Mouse (Mus musculus) olfactory bulb, adult 2 months (tissue): ENCODE measurements around the gene Tulp1.

Experiments used
- CTCF ChIP-seq: fragments of 200-500 bp; IDR thresholded peaks from 2 replicates; pipeline ENCODE4 v1.5.1; 2012; ENCODE audit warnings: low read depth, mild to moderate bottlenecking, low read length, moderate library complexity; ENCODE audit not compliant: insufficient read depth
- POLR2A ChIP-seq: fragments of 200-500 bp; IDR thresholded peaks from 2 replicates; pipeline ENCODE4 v1.6.1; 2012; ENCODE audit warnings: mild to moderate bottlenecking, low read depth, low read length, moderate library complexity; ENCODE audit not compliant: insufficient read depth

- TF ChIP-seq CTCF (no peak), POLR2A (no peak)
Measured at GRCm38 (mm10) chr17:28345882-28346281, 19.1 kb downstream of the Tulp1 start.
